8 mouse cellular contexts compared by ENCODE assay signal in the genomic region with DNA sequence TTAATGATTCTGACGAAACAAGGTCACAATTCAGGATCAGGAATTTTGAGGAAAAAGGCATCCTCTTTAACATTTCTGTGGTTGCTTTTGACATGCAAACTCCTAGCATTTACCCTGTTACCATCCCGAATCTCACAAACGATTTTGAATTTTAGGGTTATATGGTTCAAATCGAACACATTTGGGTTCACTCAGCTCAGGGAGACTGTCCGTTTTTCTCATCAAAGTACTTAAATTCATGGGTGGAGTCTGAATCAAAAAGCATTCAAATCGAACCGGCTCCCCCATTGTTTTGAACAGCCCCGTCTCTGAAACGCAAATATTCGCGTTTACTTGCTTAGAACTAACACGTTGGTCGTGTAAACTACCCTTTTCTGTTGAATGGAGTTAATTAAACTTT. TPM values are rescaled to one million over a fixed set of nuclear protein-coding genes. Genes with fewer than 3 reads are reported as not detected.
DNase-seq lines count a peak whose midpoint lies in the region; ATAC-seq and TF ChIP-seq lines count a peak whose summit lies in the region.

No protein-coding gene starts in this region.

- 0 out of 2 replicates have a peak, but pooled peaks cover 4% of the 10 kb centered on the region for H3K4me1 ChIP-seq in embryonic facial prominence, embryonic 10.5 days
- peaks cover 3% of the 10 kb centered on the region; the same call in 1 of the 2 replicates for H3K4me1 ChIP-seq in hindbrain, embryonic 14.5 days (replicated peaks; ENCODE audit: control insufficient read depth, insufficient read depth, low read length)
- peaks cover 12% of the 10 kb centered on the region for H3K4me1 ChIP-seq in midbrain, embryonic 13.5 days (replicated peaks)

- H3K4me2 ChIP-seq in hindbrain, embryonic 14.5 days (replicated peaks) = peak overlapping the region; percentile 51
- peak overlapping the region; percentile 54 for H3K4me2 ChIP-seq in midbrain, embryonic 13.5 days (replicated peaks)

- H3K79me2 ChIP-seq in C2C12 (ENCODE audit: control insufficient read depth, insufficient read depth) = peaks cover 44% of the 10 kb centered on the region

- peaks cover 9% of the 10 kb centered on the region for H3K36me3 ChIP-seq in C2C12 (ENCODE audit: control insufficient read depth, insufficient read depth)
- H3K36me3 ChIP-seq in embryonic facial prominence, embryonic 10.5 days (replicated peaks) = peaks cover 6% of the 10 kb centered on the region
- H3K36me3 ChIP-seq in hindbrain, embryonic 14.5 days (replicated peaks; ENCODE audit: control insufficient read depth, insufficient read depth) = no peaks in the 10 kb centered on the region
- H3K36me3 ChIP-seq in midbrain, embryonic 13.5 days = no peaks in the 10 kb centered on the region

- H3K9ac ChIP-seq in hindbrain, embryonic 14.5 days = peak overlapping the region; percentile 44
- H3K9ac ChIP-seq in midbrain, embryonic 13.5 days (replicated peaks) = no peak overlapping the region; the same call in 1 of the 2 replicates

- no peaks in the 10 kb centered on the region for H3K9me3 ChIP-seq in embryonic facial prominence, embryonic 10.5 days
- H3K9me3 ChIP-seq in hindbrain, embryonic 14.5 days (ENCODE audit: control insufficient read depth, low read length) = no peaks in the 10 kb centered on the region
- no peaks in the 10 kb centered on the region for H3K9me3 ChIP-seq in midbrain, embryonic 13.5 days

- peak overlapping the region; percentile 97 for H3K27ac ChIP-seq in gastrocnemius, adult 2 months
- peak overlapping the region; percentile 93 for H3K27ac ChIP-seq in embryonic facial prominence, embryonic 10.5 days (replicated peaks)
- peak overlapping the region; percentile 1; the same call in 1 of the 2 replicates for H3K27ac ChIP-seq in hindbrain, embryonic 14.5 days
- no peak overlapping the region for H3K27ac ChIP-seq in midbrain, embryonic 13.5 days

- TF ChIP-seq CTCF in gastrocnemius, adult 2 months (IDR thresholded peaks at IDR 0.05) = no peak
- no peak for TF ChIP-seq CTCF in C2C12 (IDR thresholded peaks at IDR 0.05; ENCODE audit: control insufficient read depth, insufficient read depth, insufficient read length)

- intact Hi-C loops in gastrocnemius, adult 2 months (cut with DNase I) = no loop called here
- intact Hi-C loops in gastrocnemius, postnatal 36 days (cut with DNase I) = no loop called here

- 20% methylated on average over 13 of the region's 13 CpGs for WGBS in embryonic facial prominence, embryonic 10.5 days
- 15% methylated on average over 13 of the region's 13 CpGs for WGBS in hindbrain, embryonic 14.5 days
- WGBS in midbrain, embryonic 13.5 days = 22% methylated on average over 13 of the region's 13 CpGs

- no peaks in the 10 kb centered on the region for H3K27me3 ChIP-seq in C2C12 (ENCODE audit: control insufficient read depth, insufficient read depth, insufficient read length)
- peaks cover 57% of the 10 kb centered on the region for H3K27me3 ChIP-seq in embryonic facial prominence, embryonic 10.5 days (replicated peaks; ENCODE audit: low read depth, poor library complexity, severe bottlenecking)
- peaks cover 11% of the 10 kb centered on the region; the same call in 1 of the 2 replicates for H3K27me3 ChIP-seq in hindbrain, embryonic 14.5 days (ENCODE audit: control insufficient read depth, insufficient read depth, low read length)
- peaks cover 7% of the 10 kb centered on the region; the same call in 1 of the 2 replicates for H3K27me3 ChIP-seq in midbrain, embryonic 13.5 days

- H3ac ChIP-seq in C2C12 (ENCODE audit: control insufficient read depth, insufficient read length, low read depth) = peak overlapping the region; percentile 44

- H3K4me3 ChIP-seq in gastrocnemius, adult 2 months = peak overlapping the region; percentile 79
- H3K4me3 ChIP-seq in C2C12 (ENCODE audit: insufficient read depth, poor library complexity, severe bottlenecking) = peak overlapping the region; percentile 61
- peak overlapping the region; percentile 72 for H3K4me3 ChIP-seq in embryonic facial prominence, embryonic 10.5 days
- H3K4me3 ChIP-seq in hindbrain, embryonic 14.5 days (replicated peaks; ENCODE audit: low read length) = peak overlapping the region; percentile 51
- peak overlapping the region; percentile 67 for H3K4me3 ChIP-seq in midbrain, embryonic 13.5 days (replicated peaks)

- peak; percentile 11 for ATAC-seq in hindbrain, embryonic 14.5 days (ENCODE audit: low FRiP score)
- no peak for ATAC-seq in midbrain, embryonic 13.5 days

- peaks cover 44% of the 10 kb centered on the region for H3K79me3 ChIP-seq in C2C12 (ENCODE audit: low read depth)

- DNase-seq in gastrocnemius, adult 2 months = no peak
- no peak for DNase-seq in gastrocnemius, postnatal 36 days
- DNase-seq in embryonic facial prominence, embryonic 10.5 days (ENCODE audit: low spot score) = no peak
- DNase-seq in hindbrain, embryonic 14.5 days (ENCODE audit: low spot score) = no peak
- no peak for DNase-seq in right cerebral cortex, postnatal 14 days
- DNase-seq in adrenal gland, adult 18-20 months (ENCODE audit: low spot score in 2 of 2) = no peak

TF ChIP-seq in C2C12, 6 proteins besides CTCF, POLR2A, EP300 and RAD21:
- no peak for TF ChIP-seq MAX (IDR thresholded peaks at IDR 0.05)
- TF ChIP-seq USF1 (IDR thresholded peaks at IDR 0.05; ENCODE audit: low read depth) = no peak
- TF ChIP-seq CEBPB (IDR thresholded peaks at IDR 0.05; ENCODE audit: low read depth) = no peak
- no peak for TF ChIP-seq FOSL1 (IDR thresholded peaks at IDR 0.05; ENCODE audit: insufficient read depth, low read length, poor library complexity, severe bottlenecking)
- no peak for TF ChIP-seq MYOD1 (IDR thresholded peaks at IDR 0.05; ENCODE audit: control insufficient read depth, insufficient read length, low read depth)
- TF ChIP-seq MYOG (IDR thresholded peaks at IDR 0.05; ENCODE audit: control insufficient read depth, extremely low read depth, insufficient read length) = no peak

RNA-seq across cellular contexts. Expression of gene Ogt, which starts 0.6 kb away (rescaled TPM):
- 10 to 100 TPM; 67.2 to 86.4 TPM for total RNA-seq in gastrocnemius, adult 2 months (2021)
- 10 to 100 TPM; 59.2 to 64.7 TPM for total RNA-seq in gastrocnemius, postnatal 36 days (2021)
- 14.2 TPM for polyA plus RNA-seq in C2C12 (2012; fragmentation: generic; extraction: Trizol)
- 140 and 141 TPM in 2 replicates for polyA plus RNA-seq in embryonic facial prominence, embryonic 10.5 days (2016; fragmentation: Nextera tagmentation; extraction: Ambion mirVana)
- polyA plus RNA-seq in hindbrain, embryonic 14.5 days (2014; fragmentation: Nextera tagmentation; extraction: Ambion mirVana) = 219 and 248 TPM in 2 replicates
- 215 and 233 TPM in 2 replicates for polyA plus RNA-seq in midbrain, embryonic 13.5 days (2015; fragmentation: Nextera tagmentation; extraction: Ambion mirVana)
- 100 to 1,000 TPM; 113 to 171 TPM for total RNA-seq in adrenal gland, adult 18-20 months (2021)
